Mouse (Mus musculus): Measurements from ENCODE around the gene Ddx24. TPM values are rescaled to one million over a fixed set of nuclear protein-coding genes. Genes with fewer than 3 reads are reported as not detected.

The Ddx24 gene
- polyA plus RNA-seq, 1 experiment: 19.2 TPM

GRCm38 (mm10) chr12:103367171-103367570 lies 58.5 kb downstream of the Ddx24 start:
- TF ChIP-seq GATA1 (IDR thresholded peaks at IDR 0.05; ENCODE audit: low read length): no peak

- no peak for TF ChIP-seq GATA1 (IDR thresholded peaks at IDR 0.05; ENCODE audit: low read length)
These were observed 63.3 kb downstream of the Ddx24 start for GRCm38 (mm10) chr12:103362336-103362735.

GRCm38 (mm10) chr12:103361539-103362307 lies 63.9 kb downstream of the Ddx24 start:
- no peak for TF ChIP-seq GATA1 (IDR thresholded peaks at IDR 0.05; ENCODE audit: low read length)

GRCm38 (mm10) chr12:103360812-103361211 lies 64.8 kb downstream of the Ddx24 start:
- TF ChIP-seq GATA1 (IDR thresholded peaks at IDR 0.05; ENCODE audit: low read length): no peak

GRCm38 (mm10) chr12:103358951-103359801 lies 66.5 kb downstream of the Ddx24 start:
- no peak for TF ChIP-seq GATA1 (IDR thresholded peaks at IDR 0.05; ENCODE audit: low read length)

GRCm38 (mm10) chr12:103358216-103358615 lies 67.4 kb downstream of the Ddx24 start:
- no peak for TF ChIP-seq GATA1 (IDR thresholded peaks at IDR 0.05; ENCODE audit: low read length)

Other genes with a start within 250 kb of the Ddx24 start
- not detected in 2 replicates for gene Prima1, start 183.7 kb downstream of the Ddx24 start, polyA plus RNA-seq (2012)
- gene Fam181a, start 114.9 kb downstream of the Ddx24 start, polyA plus RNA-seq (2012): not detected in 2 replicates
- gene Asb2, start 69.8 kb downstream of the Ddx24 start, polyA plus RNA-seq (2012): not detected in 2 replicates
- 2.7 and 3.7 TPM in 2 replicates for gene Otub2, start 37.1 kb downstream of the Ddx24 start, polyA plus RNA-seq (2012)
- gene 9330161L09Rik, start 18.0 kb downstream of the Ddx24 start, polyA plus RNA-seq (2012): not detected in 2 replicates
- gene Ifi27, start 8.4 kb upstream of the Ddx24 start, polyA plus RNA-seq (2012): 9.2 and 18.2 TPM in 2 replicates
- gene Ifi27l2a, start 17.9 kb upstream of the Ddx24 start, polyA plus RNA-seq (2012): 0.97 and 1.1 TPM in 2 replicates
- not detected in 2 replicates for gene Ifi27l2b, start 31.4 kb upstream of the Ddx24 start, polyA plus RNA-seq (2012)
- gene Ppp4r4, start 106.5 kb upstream of the Ddx24 start, polyA plus RNA-seq (2012): not detected in 2 replicates
- not detected in 2 replicates for gene Serpina10, start 205.6 kb upstream of the Ddx24 start, polyA plus RNA-seq (2012)
- gene Serpina6, start 231.4 kb upstream of the Ddx24 start, polyA plus RNA-seq (2012): not detected in 2 replicates